Mouse (Mus musculus) MEL-GATA-1-ER (cell line): Measurements from ENCODE around the gene Snap25.

Experiments used
- DNase-seq: peaks from one replicate; pipeline ENCODE4 v3.0.0-alpha.2; 2012; ENCODE audit warnings: low read depth; ENCODE audit errors: extremely low read depth

The Snap25 gene

GRCm38 (mm10) chr2:136712441-136713015 lies 725 bp upstream of the Snap25 start:
- no peak for DNase-seq

- no peak for DNase-seq
These were observed 757 bp downstream of the Snap25 start for GRCm38 (mm10) chr2:136714008-136714411.

GRCm38 (mm10) chr2:136715531-136715930 lies 2.3 kb downstream of the Snap25 start:
- no peak for DNase-seq

GRCm38 (mm10) chr2:136716400-136716799 lies 3.1 kb downstream of the Snap25 start:
- DNase-seq: no peak

DNA sequence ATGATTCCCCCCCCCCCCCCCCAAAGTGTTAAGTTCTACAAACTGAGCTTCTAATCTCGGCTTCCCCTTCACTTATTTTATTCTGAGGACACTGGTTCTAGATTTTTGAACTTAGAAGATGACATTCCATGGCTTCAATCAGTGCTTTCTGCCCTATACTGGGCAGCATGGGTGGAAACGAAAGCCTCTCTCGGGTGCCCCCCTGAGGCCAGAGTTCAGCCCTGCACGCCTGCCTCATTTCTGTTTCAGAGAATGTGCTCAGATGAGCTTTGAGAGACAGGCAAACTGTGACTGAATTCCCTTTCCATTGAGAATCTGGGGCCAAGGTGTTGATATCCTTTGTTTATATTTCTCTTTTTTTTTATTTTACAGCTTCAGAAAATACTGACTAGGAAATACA lies 7.0 kb downstream of the Snap25 start:
- no peak for DNase-seq

GRCm38 (mm10) chr2:136738260-136738659 lies 25.0 kb downstream of the Snap25 start:
- no peak for DNase-seq

GRCm38 (mm10) chr2:136742230-136742629 lies 29.0 kb downstream of the Snap25 start:
- no peak for DNase-seq

DNA sequence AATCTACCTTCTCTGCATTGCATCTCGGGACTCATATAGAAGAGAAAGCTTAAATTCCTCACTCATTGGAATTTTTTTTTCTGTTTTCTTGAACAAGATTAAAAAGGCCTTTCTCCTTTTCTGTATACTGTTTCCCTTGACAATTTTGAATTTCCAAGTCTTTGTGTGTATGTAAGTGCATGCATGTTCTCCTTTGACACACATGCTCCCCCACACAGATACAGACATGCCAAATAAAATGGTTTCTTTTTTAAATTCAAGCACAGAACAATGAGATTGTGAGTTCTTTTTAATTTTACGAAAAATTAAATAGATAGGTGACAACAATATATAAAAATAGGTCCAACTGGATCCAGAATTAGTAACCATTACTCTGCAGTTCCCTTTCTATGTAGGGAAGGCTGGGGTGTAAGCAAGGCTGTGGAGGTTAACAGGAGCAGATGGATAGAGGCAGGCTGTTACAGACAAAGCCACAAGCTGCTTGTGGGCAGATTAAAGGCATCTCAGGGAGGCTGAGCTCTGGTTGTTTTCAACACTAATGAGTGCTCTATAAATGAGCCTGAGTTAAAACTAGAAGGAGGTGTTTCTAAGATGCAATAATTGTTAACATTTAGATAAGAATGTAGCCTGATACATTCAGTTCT lies 31.6 kb downstream of the Snap25 start:
- DNase-seq: no peak

DNA sequence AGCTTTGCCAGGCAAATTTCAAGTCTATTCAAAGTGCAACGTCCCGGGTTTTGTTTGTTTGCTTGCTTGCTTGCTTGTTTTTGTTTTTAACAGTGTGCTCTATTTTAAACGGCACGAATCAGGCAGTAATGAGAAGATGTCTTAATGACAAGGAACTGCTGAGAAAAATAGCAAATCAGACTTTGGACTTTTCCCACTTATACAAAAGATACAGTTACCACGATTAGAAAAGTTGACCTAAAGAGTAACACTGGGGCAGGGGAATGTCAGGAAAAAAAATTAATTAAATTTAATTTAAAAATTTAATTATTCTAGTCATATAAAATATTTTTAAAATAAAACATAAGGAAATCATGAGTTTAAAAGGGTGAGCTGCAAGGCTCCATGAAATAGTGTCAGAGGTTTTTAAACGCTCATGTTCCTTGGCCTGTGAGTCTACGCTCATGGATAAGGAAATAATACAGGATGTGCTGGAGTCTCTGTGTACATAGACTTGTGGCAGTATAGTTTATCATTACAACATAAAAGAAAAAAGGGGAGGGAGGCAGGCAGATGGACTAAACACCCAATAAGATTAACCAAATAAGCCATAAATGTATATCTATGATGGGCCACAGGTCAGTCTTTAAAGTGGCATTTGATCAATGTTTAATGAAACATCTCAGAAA lies 32.2 kb downstream of the Snap25 start:
- DNase-seq: no peak

GRCm38 (mm10) chr2:136753682-136754081 lies 40.4 kb downstream of the Snap25 start:
- DNase-seq: no peak

- no peak for DNase-seq
These were observed 45.7 kb downstream of the Snap25 start for GRCm38 (mm10) chr2:136758809-136759551.

DNA sequence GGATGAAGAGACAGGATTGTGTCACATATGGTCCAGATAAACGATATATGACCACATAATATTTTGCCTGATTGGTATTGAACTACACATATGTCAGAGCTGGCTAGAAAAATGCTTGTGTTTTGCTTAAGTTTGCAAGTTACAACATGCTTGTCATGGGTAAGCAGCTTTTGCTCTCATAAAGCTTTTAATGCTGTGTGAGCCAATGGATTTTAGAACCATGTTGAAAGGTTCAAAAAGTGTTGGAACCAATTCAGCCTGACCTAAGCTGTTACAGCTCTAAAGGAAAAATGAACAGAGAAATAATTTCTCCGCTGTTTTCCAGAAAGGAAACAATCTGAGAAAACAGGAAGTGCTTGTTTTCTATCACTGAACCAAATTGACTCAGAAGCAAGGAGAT lies 64.9 kb downstream of the Snap25 start:
- no peak for DNase-seq

- DNase-seq: no peak
These were observed 65.4 kb downstream of the Snap25 start for GRCm38 (mm10) chr2:136778674-136779073.

GRCm38 (mm10) chr2:136780268-136780667 lies 67.0 kb downstream of the Snap25 start:
- DNase-seq: no peak

- no peak for DNase-seq
These were observed 71.1 kb downstream of the Snap25 start for GRCm38 (mm10) chr2:136784310-136784709.

DNA sequence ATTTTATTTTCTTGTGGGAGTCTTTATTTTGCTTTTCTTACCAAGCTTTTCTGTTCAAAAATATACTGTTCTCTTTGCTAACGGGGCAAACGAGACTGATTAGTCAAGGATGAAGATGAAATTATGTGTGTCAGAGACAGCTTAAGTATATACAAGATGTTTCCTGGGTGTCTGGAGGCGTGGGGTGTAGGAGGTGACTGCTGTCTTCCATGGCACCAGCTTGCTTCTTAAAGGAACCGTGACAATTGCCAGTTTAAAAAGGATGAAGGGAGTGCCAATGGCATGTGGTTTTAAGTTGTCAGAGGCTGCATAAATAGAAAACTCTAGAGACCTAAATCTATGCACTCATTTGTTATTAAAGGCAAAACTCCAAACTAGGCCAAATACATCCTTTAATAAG lies 75.1 kb downstream of the Snap25 start:
- no peak for DNase-seq

- no peak for DNase-seq
These were observed 83.3 kb downstream of the Snap25 start for GRCm38 (mm10) chr2:136796518-136796917.

- no peak for DNase-seq
These were observed 85.7 kb downstream of the Snap25 start for GRCm38 (mm10) chr2:136798887-136799430.

- no peak for DNase-seq
These were observed 87.8 kb downstream of the Snap25 start for GRCm38 (mm10) chr2:136801102-136801501.

GRCm38 (mm10) chr2:136802076-136802475 lies 88.8 kb downstream of the Snap25 start:
- DNase-seq: no peak

- no peak for DNase-seq
These were observed 89.9 kb downstream of the Snap25 start for GRCm38 (mm10) chr2:136803142-136803541.
